Mouse (Mus musculus) testis, adult 2 months (tissue): ENCODE measurements around the gene Rhbdl2.

ENCODE experiments used
- CTCF ChIP-seq: fragments of 200-500 bp; IDR thresholded peaks from 2 replicates; pipeline ENCODE4 v1.5.1; 2012; ENCODE audit warnings: low read depth, mild to moderate bottlenecking, inconsistent platforms, low read length, moderate library complexity; ENCODE audit not compliant: control insufficient read depth, insufficient read depth, insufficient replicate concordance
- POLR2A ChIP-seq: fragments of 200-500 bp; IDR thresholded peaks from 2 replicates; pipeline ENCODE4 v1.6.1; 2012; ENCODE audit warnings: low read depth, mild to moderate bottlenecking, inconsistent platforms, low read length, moderate library complexity; ENCODE audit not compliant: control insufficient read depth

DNA sequence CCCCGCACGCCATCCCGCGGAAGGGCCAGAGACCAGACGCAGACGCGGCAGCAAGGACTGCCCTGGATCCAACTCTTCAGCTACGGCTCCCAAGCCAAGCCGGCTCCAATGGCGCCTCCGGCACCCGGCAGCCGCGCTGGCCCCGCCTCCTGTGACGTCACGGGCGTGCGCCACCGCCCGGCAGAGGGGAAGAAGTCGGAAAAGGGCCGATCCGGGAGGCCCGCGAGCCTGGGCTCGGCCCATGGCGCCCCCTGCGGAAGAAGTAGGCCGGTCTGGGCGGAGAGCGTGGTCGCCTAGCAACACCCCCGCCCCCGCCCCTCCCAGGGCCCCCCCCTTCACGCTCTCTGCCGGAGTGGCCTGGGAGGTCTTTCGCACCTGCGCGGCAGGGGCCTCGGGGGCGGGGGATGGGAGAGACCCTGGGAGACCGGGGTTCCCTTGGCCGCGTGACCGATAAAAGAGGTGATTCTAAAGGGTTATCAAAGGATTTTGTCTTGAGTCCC is 37.5 kb upstream of the Rhbdl2 start, which contains the start of gene Akirin1:
- TF ChIP-seq POLR2A (peak; percentile 92), CTCF (0 out of 2 replicates have a peak, but pooled peaks have one; percentile 14)
